Mouse (Mus musculus): ENCODE results near the gene Zscan4e. TPM values are rescaled to one million over a fixed set of nuclear protein-coding genes. Genes with fewer than 3 reads are reported as not detected.
"Not testable (repeated sequence)": the region's sequence is repeated elsewhere in the genome, so short reads cannot be mapped to it uniquely, and the experiment has no call there.

The Zscan4e gene
- total RNA-seq (2021) = not detected

DNA sequence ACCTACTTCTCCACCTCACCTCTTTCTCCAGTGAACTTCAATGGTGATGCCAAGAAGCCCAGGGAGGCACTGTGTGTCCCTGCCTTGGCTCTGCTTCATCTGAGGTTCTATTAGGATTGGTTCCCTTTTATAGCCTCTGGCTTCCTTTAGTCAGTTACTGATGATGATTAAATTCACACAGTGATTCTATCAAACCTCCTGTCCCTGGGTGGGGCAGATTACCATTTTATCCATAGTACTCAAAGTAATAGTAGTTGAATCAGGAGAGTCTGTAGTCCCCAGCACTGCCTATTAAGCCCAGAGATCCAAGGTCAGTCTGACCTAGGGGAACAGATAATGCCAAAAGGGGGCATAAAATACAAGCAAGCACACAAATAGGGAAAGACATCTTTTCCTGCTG lies at the start of gene Zscan4e:
Gene Zscan4e (minus strand): TSS at position 101 of the 400 bp plus-strand sequence.
- not testable (repeated sequence) for DNase-seq

Small RNAs within 50 kb of the gene (microRNA-seq; reads per million reads assigned to microRNA genes)
- gene Gm23087 (0 reads per million in 2 experiments), gene Gm26248 (0 reads per million in 2 experiments)

Other genes starting within 250 kb of the Zscan4e start
- not detected for gene Zscan4-ps1, start 241.0 kb downstream of the Zscan4e start, total RNA-seq (2021)
- not detected for gene Zscan4d, start 144.5 kb downstream of the Zscan4e start, total RNA-seq (2021)
- not detected for gene Zscan4f, start 87.2 kb upstream of the Zscan4e start, total RNA-seq (2021)
- gene Zscan4-ps2, start 203.6 kb upstream of the Zscan4e start, total RNA-seq (2021) = not detected

All from layer of hippocampus, postnatal 36 days (tissue).